Mouse (Mus musculus) midbrain, postnatal 0 days (tissue): ENCODE measurements around the gene Cntnap2. TPM values are rescaled to one million over a fixed set of nuclear protein-coding genes. Genes with fewer than 3 reads are reported as not detected.
A peak's percentile ranks its signal among the peaks of the same experiment; 100 is the strongest.

ENCODE experiments used
- ATAC-seq: fragments of 200-750 bp; cut with Nextera tagmentation; 2 replicates; pipeline ENCODE4 v1.8.0; 2017; ENCODE audit warnings: moderate number of reproducible peaks, mild to moderate bottlenecking, moderate TSS enrichment, moderate library complexity; ENCODE audit not compliant: low FRiP score
- DNase-seq: peaks from one replicate; pipeline ENCODE4 v3.0.0-alpha.2; 2015; ENCODE audit warnings: low spot score
- H3K27ac ChIP-seq: fragments of 300-500 bp; sonication (generic); 2 replicates; pipeline ENCODE4 v1.5.1; 2014; ENCODE audit warnings: low read depth, mild to moderate bottlenecking, low read length, mixed read lengths
- H3K27me3 ChIP-seq: fragments of 300-500 bp; sonication (generic); 2 replicates; pipeline ENCODE4 v1.6.1; 2014; ENCODE audit warnings: low read length, control low read depth, mixed read lengths; ENCODE audit not compliant: insufficient read depth
- H3K36me3 ChIP-seq: fragments of 300-500 bp; sonication (generic); 2 replicates; pipeline ENCODE4 v1.6.1; 2014; ENCODE audit warnings: low read length, control low read depth, mixed read lengths; ENCODE audit not compliant: insufficient read depth
- H3K4me1 ChIP-seq: fragments of 300-500 bp; sonication (generic); 2 replicates; pipeline ENCODE4 v1.6.1; 2014; ENCODE audit warnings: mild to moderate bottlenecking, control low read depth, antibody characterized with exemption, low read length, mixed read lengths; ENCODE audit not compliant: insufficient read depth
- H3K4me2 ChIP-seq: fragments of 300-500 bp; sonication (generic); 2 replicates; pipeline ENCODE4 v1.6.1; 2014; ENCODE audit warnings: low read depth, mild to moderate bottlenecking, low read length, mixed read lengths; ENCODE audit not compliant: poor library complexity, severe bottlenecking
- H3K4me3 ChIP-seq: fragments of 300-500 bp; sonication (generic); 2 replicates; pipeline ENCODE4 v1.5.1; 2014; ENCODE audit warnings: low read depth, mild to moderate bottlenecking, low read length, moderate library complexity
- H3K9ac ChIP-seq: fragments of 300-500 bp; sonication (generic); replicated peaks from 2 replicates; pipeline ENCODE4 v1.6.1; 2014; ENCODE audit warnings: mild to moderate bottlenecking, low read length, moderate library complexity, mixed read lengths; ENCODE audit not compliant: poor library complexity, severe bottlenecking
- H3K9me3 ChIP-seq: fragments of 300-500 bp; sonication (generic); 2 replicates; pipeline ENCODE4 v1.6.1; 2016; ENCODE audit warnings: low read length, control low read depth
- CTCF ChIP-seq: IDR thresholded peaks from 2 replicates; pipeline ENCODE4 v1.5.1; 2016; ENCODE audit warnings: antibody characterized with exemption, mild to moderate bottlenecking
- WGBS: fragments of 180-500 bp; shearing (Covaris S2); extraction: QIAGEN DNeasy Blood & Tissue Kit; methylation state at CpG from one replicate; pipeline ENCODE4 v1.1.7; 2014; 5-methylcytosine and 5-hydroxymethylcytosine counted together
- polyA plus RNA-seq: library from polyadenylated mRNA; unstranded; fragments of >200 nt; fragmentation: Nextera tagmentation; extraction: Ambion mirVana; gene quantifications from 2 replicates; pipeline ENCODE4 v1.2.1, GENCODE M21; 2015
- total RNA-seq: library from RNA; depleted of rRNA; stranded (reverse); fragments of >200 nt; gene quantifications from 2 replicates; pipeline ENCODE4 v1.2.3, GENCODE M21; 2014

Cntnap2 gene
- total and polyA plus RNA-seq, 2 experiments from 2014 or later: 51.1 to 106 TPM

DNA sequence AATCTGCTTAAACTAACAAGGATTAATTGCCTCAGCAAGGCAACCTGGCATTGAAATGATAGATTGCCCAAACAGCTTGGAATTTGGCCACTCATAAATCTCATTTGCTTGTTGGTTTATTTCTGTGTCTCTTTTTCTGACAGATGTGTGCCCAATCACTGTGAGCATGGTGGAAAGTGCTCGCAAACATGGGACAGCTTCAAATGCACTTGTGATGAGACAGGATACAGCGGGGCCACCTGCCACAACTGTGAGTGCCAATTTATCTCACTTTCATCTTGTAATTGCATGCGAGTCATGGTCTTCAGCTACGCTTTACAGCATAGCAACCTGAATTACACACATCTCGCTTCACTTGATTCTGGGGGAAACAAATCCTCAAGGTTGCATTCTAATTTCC, 1287.8 kb downstream of the Cntnap2 start:
- WGBS: 57% methylated on average over 5 of the region's 5 CpGs
- Histone ChIP-seq H3K9ac (no peak overlapping the region), H3K27ac (no peak overlapping the region), H3K4me2 (no peak overlapping the region), H3K27me3 (no peaks in the 10 kb centered on the region), H3K4me3 (no peak overlapping the region), H3K36me3 (no peaks in the 10 kb centered on the region), H3K4me1 (no peaks in the 10 kb centered on the region), H3K9me3 (no peaks in the 10 kb centered on the region)
- ATAC-seq: no peak
- peak; percentile 73 for DNase-seq
- no peak for TF ChIP-seq CTCF

GRCm38 (mm10) chr6:46361091-46361490, 1301.9 kb downstream of the Cntnap2 start:
- Histone ChIP-seq H3K27me3 (no peaks in the 10 kb centered on the region), H3K36me3 (no peaks in the 10 kb centered on the region), H3K27ac (no peak overlapping the region), H3K9me3 (no peaks in the 10 kb centered on the region), H3K4me1 (no peaks in the 10 kb centered on the region), H3K9ac (no peak overlapping the region), H3K4me2 (no peak overlapping the region), H3K4me3 (no peak overlapping the region)
- TF ChIP-seq CTCF: no peak
- WGBS: 80% methylated on average over 2 of the region's 2 CpGs
- no peak for DNase-seq
- no peak for ATAC-seq

- DNase-seq: peak; percentile 61
- Histone ChIP-seq H3K27ac (no peak overlapping the region), H3K9me3 (no peaks in the 10 kb centered on the region), H3K4me1 (no peaks in the 10 kb centered on the region), H3K4me2 (no peak overlapping the region), H3K9ac (no peak overlapping the region), H3K27me3 (no peaks in the 10 kb centered on the region), H3K4me3 (no peak overlapping the region), H3K36me3 (no peaks in the 10 kb centered on the region)
- ATAC-seq: no peak
- TF ChIP-seq CTCF: no peak
- WGBS: 88% methylated on average over 1 of the region's 1 CpGs
These were observed 1303.0 kb downstream of the Cntnap2 start for GRCm38 (mm10) chr6:46362156-46362555.

GRCm38 (mm10) chr6:46398725-46399589, 1339.8 kb downstream of the Cntnap2 start:
- H3K4me3 ChIP-seq: no peak overlapping the region
- WGBS: 74% methylated on average over 2 of the region's 2 CpGs
- H3K4me2 ChIP-seq: no peak overlapping the region
- H3K27ac ChIP-seq: no peak overlapping the region
- no peaks in the 10 kb centered on the region for H3K4me1 ChIP-seq
- TF ChIP-seq CTCF: no peak
- H3K27me3 ChIP-seq: no peaks in the 10 kb centered on the region
- DNase-seq: peak; percentile 51
- H3K9me3 ChIP-seq: no peaks in the 10 kb centered on the region
- no peak overlapping the region for H3K9ac ChIP-seq
- no peaks in the 10 kb centered on the region for H3K36me3 ChIP-seq
- no peak for ATAC-seq

- no peak overlapping the region for H3K4me3 ChIP-seq
- no peaks in the 10 kb centered on the region for H3K4me1 ChIP-seq
- no peak for DNase-seq
- no peak for TF ChIP-seq CTCF
- no peak overlapping the region for H3K27ac ChIP-seq
- ATAC-seq: no peak
- H3K4me2 ChIP-seq: no peak overlapping the region
- no peaks in the 10 kb centered on the region for H3K36me3 ChIP-seq
- no peaks in the 10 kb centered on the region for H3K9me3 ChIP-seq
- H3K9ac ChIP-seq: no peak overlapping the region
- no peaks in the 10 kb centered on the region for H3K27me3 ChIP-seq
These were observed 1355.0 kb downstream of the Cntnap2 start for GRCm38 (mm10) chr6:46414154-46414553.

- H3K9me3 ChIP-seq: no peaks in the 10 kb centered on the region
- no peak for TF ChIP-seq CTCF
- no peak overlapping the region for H3K4me3 ChIP-seq
- DNase-seq (no peak), ATAC-seq (no peak)
- H3K27me3 ChIP-seq: no peaks in the 10 kb centered on the region
- no peaks in the 10 kb centered on the region for H3K4me1 ChIP-seq
- H3K9ac ChIP-seq: no peak overlapping the region
- WGBS: 76% methylated on average over 4 of the region's 4 CpGs
- no peaks in the 10 kb centered on the region for H3K36me3 ChIP-seq
- no peak overlapping the region for H3K4me2 ChIP-seq
- H3K27ac ChIP-seq: no peak overlapping the region
These were observed 1355.4 kb downstream of the Cntnap2 start for GRCm38 (mm10) chr6:46414562-46414961.
